Mouse (Mus musculus) MEL (cell line): ENCODE measurements at regions not wholly inside any gene's neighbourhood (a gene's known extent, or its start where the extent isn't known, plus 50 kb on each side); places are given as distances from the start of the nearest gene placed in this dataset.

Source experiments
- DNase-seq: peaks from one replicate; pipeline ENCODE4 v3.0.0; 2011; ENCODE audit warnings: low read depth, low spot score
- H3K27ac ChIP-seq: 2 replicates; pipeline ENCODE4 v1.5.1; 2012; ENCODE audit warnings: low read depth, mild to moderate bottlenecking, control low read depth, low read length, moderate library complexity; ENCODE audit not compliant: control insufficient read depth
- H3K27me3 ChIP-seq, 2 experiments: fragments of 150-350 bp in 1 of 2; sonication (generic) in 1 of 2; 2 replicates each; pipeline ENCODE4 v1.6.1; 2012; ENCODE audit warnings: low read length in 2 of 2, mild to moderate bottlenecking in 2 of 2, improper control_type of control experiment in 1 of 2, moderate library complexity in 1 of 2; ENCODE audit not compliant: insufficient read depth in 2 of 2, control insufficient read depth in 1 of 2
- H3K36me3 ChIP-seq, 2 experiments: 2 replicates each; pipeline ENCODE4 v1.6.1; 2012 to 2014; ENCODE audit warnings: low read length in 2 of 2, improper control_type of control experiment in 1 of 2, inconsistent platforms in 1 of 2, mild to moderate bottlenecking in 1 of 2; ENCODE audit not compliant: insufficient read depth in 2 of 2, control insufficient read depth in 1 of 2
- H3K4me1 ChIP-seq, 2 experiments: fragments of 150-350 bp in 1 of 2; sonication (generic) in 1 of 2; 2 replicates each; pipeline ENCODE4 v1.6.1; 2012; ENCODE audit warnings: low read length in 2 of 2, improper control_type of control experiment in 1 of 2, mild to moderate bottlenecking in 1 of 2; ENCODE audit not compliant: insufficient read depth in 2 of 2, control insufficient read depth in 1 of 2
- H3K4me3 ChIP-seq, 2 experiments: fragments of 150-350 bp in 1 of 2; sonication (generic) in 1 of 2; 2 replicates each; pipeline ENCODE4 v1.5.1; 2012; ENCODE audit warnings: low read depth in 2 of 2, low read length in 2 of 2, mild to moderate bottlenecking in 2 of 2, moderate library complexity in 2 of 2, control low read depth in 1 of 2, improper control_type of control experiment in 1 of 2; ENCODE audit not compliant: control insufficient read depth in 1 of 2, insufficient read depth in 1 of 2
- H3K79me2 ChIP-seq: 2 replicates; pipeline ENCODE4 v1.6.1; 2012; ENCODE audit warnings: mild to moderate bottlenecking, low read length, moderate library complexity; ENCODE audit not compliant: control insufficient read depth, poor library complexity, insufficient read depth
- H3K9ac ChIP-seq: 2 replicates; pipeline ENCODE4 v1.6.1; 2012; ENCODE audit warnings: low read depth, mild to moderate bottlenecking, control low read depth, low read length, moderate library complexity; ENCODE audit not compliant: control insufficient read depth, poor library complexity, severe bottlenecking
- H3K9me3 ChIP-seq: fragments of 150-350 bp; sonication (generic); replicated peaks from 2 replicates; pipeline ENCODE4 v1.6.1; 2012; ENCODE audit warnings: mild to moderate bottlenecking, low read length, improper control_type of control experiment, moderate library complexity; ENCODE audit not compliant: insufficient read depth
- BHLHE40 ChIP-seq: IDR thresholded peaks from 2 replicates; pipeline ENCODE4 v1.6.1; 2012; ENCODE audit warnings: low read depth, mild to moderate bottlenecking, inconsistent platforms, low read length, improper control_type of control experiment, borderline replicate concordance
- CHD1 ChIP-seq: IDR thresholded peaks from 2 replicates; pipeline ENCODE4 v1.6.1; 2012; ENCODE audit warnings: low read depth, mild to moderate bottlenecking, inconsistent platforms, low read length, improper control_type of control experiment
- CTCF ChIP-seq, 3 experiments: IDR thresholded peaks in 2 of 3; conservative IDR thresholded peaks in 1 of 3; 2 replicates each; pipeline ENCODE4 v1.5.1; 2011 to 2012; ENCODE audit warnings: low read length in 3 of 3, low read depth in 2 of 3, mild to moderate bottlenecking in 2 of 3, improper control_type of control experiment in 1 of 3, inconsistent platforms in 1 of 3, mixed read lengths in 1 of 3, moderate library complexity in 1 of 3; ENCODE audit not compliant: control insufficient read depth in 1 of 3, insufficient read depth in 1 of 3, poor library complexity in 1 of 3, severe bottlenecking in 1 of 3
- ETS1 ChIP-seq: IDR thresholded peaks from 2 replicates; pipeline ENCODE4 v1.6.1; 2012; ENCODE audit warnings: low read depth, mild to moderate bottlenecking, inconsistent platforms, low read length, improper control_type of control experiment, moderate library complexity
- GABPA ChIP-seq: IDR thresholded peaks from 2 replicates; pipeline ENCODE4 v1.6.1; 2012; ENCODE audit warnings: low read depth, mild to moderate bottlenecking, inconsistent platforms, low read length, improper control_type of control experiment, moderate library complexity
- GATA1 ChIP-seq: IDR thresholded peaks from 2 replicates; pipeline ENCODE4 v1.6.1; 2011; ENCODE audit warnings: low read depth, low read length, improper control_type of control experiment
- MAFK ChIP-seq: IDR thresholded peaks from 2 replicates; pipeline ENCODE4 v1.6.1; 2011; ENCODE audit warnings: low read depth, mild to moderate bottlenecking, low read length, improper control_type of control experiment, borderline replicate concordance
- MAZ ChIP-seq: IDR thresholded peaks from 2 replicates; pipeline ENCODE4 v1.6.1; 2012; ENCODE audit warnings: low read depth, mild to moderate bottlenecking, inconsistent platforms, low read length, improper control_type of control experiment
- MEF2A ChIP-seq: IDR thresholded peaks from 2 replicates; pipeline ENCODE4 v1.6.1; 2014; ENCODE audit warnings: low read depth, mild to moderate bottlenecking, inconsistent platforms, low read length, improper control_type of control experiment; ENCODE audit not compliant: poor library complexity, insufficient replicate concordance, severe bottlenecking; ENCODE audit errors: extremely low read depth
- MXI1 ChIP-seq: IDR thresholded peaks from 2 replicates; pipeline ENCODE4 v1.6.1; 2011; ENCODE audit warnings: mild to moderate bottlenecking, low read depth, low read length, improper control_type of control experiment
- MYC ChIP-seq: IDR thresholded peaks from 2 replicates; pipeline ENCODE4 v1.6.1; 2011; ENCODE audit warnings: low read depth, mild to moderate bottlenecking, low read length, improper control_type of control experiment, moderate library complexity
- NRF1 ChIP-seq: IDR thresholded peaks from 2 replicates; pipeline ENCODE4 v1.6.1; 2014; ENCODE audit warnings: low read depth, mild to moderate bottlenecking, inconsistent platforms, low read length, improper control_type of control experiment, moderate library complexity; ENCODE audit not compliant: poor library complexity, insufficient read depth, severe bottlenecking
- POLR2A ChIP-seq, 2 experiments: IDR thresholded peaks; 2 replicates each; pipeline ENCODE4 v1.6.1; 2011 to 2012; ENCODE audit warnings: low read length in 2 of 2, mild to moderate bottlenecking in 2 of 2, control low read depth in 1 of 2, improper control_type of control experiment in 1 of 2, low read depth in 1 of 2, moderate library complexity in 1 of 2; ENCODE audit not compliant: control insufficient read depth in 1 of 2, insufficient read depth in 1 of 2, poor library complexity in 1 of 2
- POLR2AphosphoS5 ChIP-seq: IDR thresholded peaks from 2 replicates; pipeline ENCODE4 v1.6.1; 2012; ENCODE audit warnings: low read depth, borderline replicate concordance, mild to moderate bottlenecking, inconsistent platforms, low read length, moderate library complexity, mixed read lengths
- RAD21 ChIP-seq: IDR thresholded peaks from 2 replicates; pipeline ENCODE4 v1.6.1; 2011; ENCODE audit warnings: mild to moderate bottlenecking, low read depth, low read length, improper control_type of control experiment
- RCOR1 ChIP-seq: IDR thresholded peaks from 2 replicates; pipeline ENCODE4 v1.6.1; 2012; ENCODE audit warnings: low read depth, mild to moderate bottlenecking, inconsistent platforms, low read length, improper control_type of control experiment
- SIN3A ChIP-seq: IDR thresholded peaks from 2 replicates; pipeline ENCODE4 v1.6.1; 2012; ENCODE audit warnings: low read length, improper control_type of control experiment, inconsistent platforms
- SMC3 ChIP-seq: IDR thresholded peaks from 2 replicates; pipeline ENCODE4 v1.6.1; 2011; ENCODE audit warnings: low read depth, low read length, improper control_type of control experiment
- TBP ChIP-seq: IDR thresholded peaks from 2 replicates; pipeline ENCODE4 v1.8.0; 2011; ENCODE audit warnings: low read depth, low read length, improper control_type of control experiment
- UBTF ChIP-seq: IDR thresholded peaks from 2 replicates; pipeline ENCODE4 v1.6.1; 2012; ENCODE audit warnings: low read depth, mild to moderate bottlenecking, inconsistent platforms, low read length, improper control_type of control experiment, moderate library complexity, borderline replicate concordance; ENCODE audit not compliant: insufficient read depth
- ZC3H11A ChIP-seq: IDR thresholded peaks from 2 replicates; pipeline ENCODE4 v1.6.1; 2012; ENCODE audit warnings: low read depth, mild to moderate bottlenecking, inconsistent platforms, low read length, improper control_type of control experiment
- ZNF384 ChIP-seq: IDR thresholded peaks from 2 replicates; pipeline ENCODE4 v1.6.1; 2012; ENCODE audit warnings: low read depth, mild to moderate bottlenecking, inconsistent platforms, low read length, improper control_type of control experiment

- H3K27ac ChIP-seq: no peak overlapping the region
- H3K9ac ChIP-seq: no peak overlapping the region
- no peaks in the 10 kb centered on the region for H3K9me3 ChIP-seq
- H3K4me1 ChIP-seq: no peaks in the 10 kb centered on the region
- H3K4me3 ChIP-seq: no peak overlapping the region
- no peaks in the 10 kb centered on the region for H3K36me3 ChIP-seq
- DNase-seq: no peak
- TF ChIP-seq SIN3A (no peak), ZNF384 (no peak), RAD21 (no peak), SMC3 (no peak), UBTF (no peak), RCOR1 (no peak), ZC3H11A (no peak), ETS1 (no peak), CTCF (IDR thresholded peaks at IDR 0.05 in 2 of 3, conservative IDR thresholded peaks at IDR 0.05 in 1 of 3; ENCODE audit: control insufficient read depth in 1 of 3, insufficient read depth in 1 of 3, low read depth in 2 of 3, low read length in 3 of 3, poor library complexity in 1 of 3, severe bottlenecking in 1 of 3) (no peak), TBP (no peak)
- no peaks in the 10 kb centered on the region for H3K27me3 ChIP-seq
- no peaks in the 10 kb centered on the region for H3K79me2 ChIP-seq
Measured at GRCm38 (mm10) chr10:118765544-118766441, 104.2 kb downstream of the Dyrk2 start.

- TF ChIP-seq MXI1 (no peak), MYC (no peak), SMC3 (no peak), GABPA (no peak), MAFK (no peak), ETS1 (no peak), NRF1 (no peak), CHD1 (no peak), POLR2A (IDR thresholded peaks at IDR 0.05; ENCODE audit: control insufficient read depth in 1 of 2, insufficient read depth in 1 of 2, low read depth in 1 of 2, low read length in 2 of 2, poor library complexity in 1 of 2) (no peak), BHLHE40 (no peak), RAD21 (no peak), CTCF (IDR thresholded peaks at IDR 0.05 in 2 of 3, conservative IDR thresholded peaks at IDR 0.05 in 1 of 3; ENCODE audit: control insufficient read depth in 1 of 3, insufficient read depth in 1 of 3, low read depth in 2 of 3, low read length in 3 of 3, poor library complexity in 1 of 3, severe bottlenecking in 1 of 3) (no peak), GATA1 (no peak), MAZ (no peak), MEF2A (no peak), UBTF (no peak), ZNF384 (no peak), POLR2AphosphoS5 (no peak)
- no peaks in the 10 kb centered on the region for H3K4me1 ChIP-seq
- no peak overlapping the region for H3K27ac ChIP-seq
Measured at GRCm38 (mm10) chr10:118766826-118767225, 103.2 kb downstream of the Dyrk2 start.

More at GRCm38 (mm10) chr10:118766826-118767225, 103.2 kb downstream of the Dyrk2 start:
- Histone ChIP-seq H3K9me3 (no peaks in the 10 kb centered on the region), H3K36me3 (no peaks in the 10 kb centered on the region), H3K9ac (no peak overlapping the region), H3K79me2 (no peaks in the 10 kb centered on the region), H3K4me3 (no peak overlapping the region), H3K27me3 (no peaks in the 10 kb centered on the region)
- no peak for DNase-seq
